Mouse (Mus musculus) splenic B cell, adult 2 months (primary cell): ENCODE results near the gene Msh3.

Experiments used
- DNase-seq: peaks from one replicate; pipeline ENCODE4 v3.0.0-alpha.2; 2011; ENCODE audit warnings: low read depth, low spot score
- H3K27me3 ChIP-seq: 2 replicates; pipeline ENCODE4 v1.6.1; 2012; ENCODE audit warnings: mild to moderate bottlenecking, low read length, moderate library complexity, mixed read lengths; ENCODE audit not compliant: control insufficient read depth, poor library complexity, insufficient read depth, severe bottlenecking
- H3K36me3 ChIP-seq: 2 replicates; pipeline ENCODE4 v1.6.1; 2012; ENCODE audit warnings: mild to moderate bottlenecking, low read length, moderate library complexity, mixed read lengths; ENCODE audit not compliant: control insufficient read depth, poor library complexity, insufficient read depth, severe bottlenecking

The Msh3 gene

GRCm38 (mm10) chr13:92346338-92346737, 8.5 kb downstream of the Msh3 start:
- Histone ChIP-seq H3K27me3 (no peaks in the 10 kb centered on the region), H3K36me3 (peaks cover 16% of the 10 kb centered on the region; the same call in 1 of the 2 replicates)
- no peak for DNase-seq

GRCm38 (mm10) chr13:92344033-92344432, 10.8 kb downstream of the Msh3 start:
- no peaks in the 10 kb centered on the region for H3K27me3 ChIP-seq
- H3K36me3 ChIP-seq = peaks cover 16% of the 10 kb centered on the region; the same call in 1 of the 2 replicates
- DNase-seq = no peak

GRCm38 (mm10) chr13:92339787-92340186, 15.0 kb downstream of the Msh3 start:
- DNase-seq = no peak
- no peaks in the 10 kb centered on the region for H3K27me3 ChIP-seq
- H3K36me3 ChIP-seq = peaks cover 8% of the 10 kb centered on the region; the same call in 1 of the 2 replicates

DNA sequence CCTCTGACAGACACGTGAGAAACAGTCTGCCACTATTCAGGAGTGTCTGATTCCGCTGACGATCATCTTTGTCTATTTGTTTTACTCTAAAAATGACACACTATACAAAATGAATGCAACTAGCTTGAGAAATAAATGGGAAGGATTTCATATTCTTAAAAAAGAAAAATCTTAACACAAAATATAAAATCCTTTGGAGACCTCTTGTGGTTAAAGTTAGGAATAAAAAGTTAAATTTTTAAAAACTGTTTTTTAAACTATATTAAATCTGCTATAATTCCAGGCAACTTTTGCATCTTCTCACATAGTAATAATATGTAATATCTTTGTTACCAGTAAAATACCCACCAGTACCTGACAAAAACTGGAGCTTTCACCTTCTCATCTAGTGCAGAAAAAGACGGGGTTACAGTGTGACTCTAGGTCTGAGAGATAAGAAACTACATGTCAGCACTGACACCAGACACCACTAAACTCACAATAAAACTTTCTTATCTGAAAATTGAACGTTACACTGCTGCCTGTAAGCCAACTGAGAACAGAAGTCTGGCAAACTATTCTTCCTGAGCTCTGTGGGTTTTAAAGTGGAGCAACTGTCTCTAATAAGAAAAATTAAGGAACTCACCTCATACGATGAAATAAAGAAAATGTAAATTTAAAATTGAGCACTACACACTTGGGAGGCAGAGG, 16.9 kb downstream of the Msh3 start:
- no peak for DNase-seq
- H3K27me3 ChIP-seq = no peaks in the 10 kb centered on the region
- H3K36me3 ChIP-seq = peaks cover 4% of the 10 kb centered on the region; the same call in 1 of the 2 replicates

GRCm38 (mm10) chr13:92336857-92337256, 17.9 kb downstream of the Msh3 start:
- H3K27me3 ChIP-seq = no peaks in the 10 kb centered on the region
- DNase-seq = peak; percentile 72

GRCm38 (mm10) chr13:92332103-92332879, 22.5 kb downstream of the Msh3 start:
- Histone ChIP-seq H3K36me3 (no peaks in the 10 kb centered on the region; the same call in 1 of the 2 replicates), H3K27me3 (no peaks in the 10 kb centered on the region)
- DNase-seq = no peak

More at GRCm38 (mm10) chr13:92336857-92337256, 17.9 kb downstream of the Msh3 start:
- H3K36me3 ChIP-seq = peaks cover 4% of the 10 kb centered on the region; the same call in 1 of the 2 replicates

DNA sequence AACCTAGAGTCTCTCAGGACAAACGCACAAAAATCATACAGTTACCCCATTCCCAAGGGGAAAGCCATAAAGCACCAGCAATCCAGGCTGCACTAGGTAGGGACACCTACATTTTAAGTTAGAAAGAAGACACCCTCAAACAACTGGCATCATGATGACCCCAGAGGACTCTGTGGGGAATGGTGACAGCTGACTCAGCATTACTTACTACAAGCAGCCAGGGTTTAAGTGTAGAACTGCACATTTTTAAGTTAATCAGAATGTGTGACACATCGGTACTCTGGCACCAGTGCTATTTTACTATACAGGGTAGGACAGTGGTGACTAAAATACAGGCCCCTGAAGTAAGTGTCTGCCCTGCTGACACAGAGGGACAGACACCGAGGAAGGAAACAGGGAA, 24.2 kb downstream of the Msh3 start:
- Histone ChIP-seq H3K36me3 (no peaks in the 10 kb centered on the region; the same call in 1 of the 2 replicates), H3K27me3 (no peaks in the 10 kb centered on the region)
- DNase-seq = no peak

DNA sequence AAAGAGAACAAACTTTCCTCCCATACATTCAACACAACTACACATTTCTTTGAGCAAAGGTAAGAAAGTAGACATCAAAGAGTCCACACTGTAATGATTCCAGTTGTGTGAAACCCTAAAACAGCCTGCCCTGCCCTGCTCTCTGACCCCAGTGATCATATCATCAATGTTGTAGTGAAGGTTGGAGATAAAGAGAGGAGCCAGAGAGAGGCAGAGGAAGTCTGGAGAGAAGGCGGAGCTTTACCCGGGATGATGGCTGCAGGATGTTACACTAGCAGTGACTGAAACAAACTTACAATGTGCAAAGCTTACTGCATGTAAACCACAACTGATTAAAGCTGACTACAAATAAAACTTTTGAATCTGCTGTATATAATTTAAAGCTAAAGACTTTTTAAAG, 26.8 kb downstream of the Msh3 start:
- DNase-seq = no peak
- H3K36me3 ChIP-seq = peaks cover 2% of the 10 kb centered on the region; the same call in 1 of the 2 replicates
- no peaks in the 10 kb centered on the region for H3K27me3 ChIP-seq

- H3K27me3 ChIP-seq = no peaks in the 10 kb centered on the region
- DNase-seq = no peak
- peaks cover 2% of the 10 kb centered on the region; the same call in 1 of the 2 replicates for H3K36me3 ChIP-seq
These were observed 28.8 kb downstream of the Msh3 start for GRCm38 (mm10) chr13:92326030-92326429.

DNA sequence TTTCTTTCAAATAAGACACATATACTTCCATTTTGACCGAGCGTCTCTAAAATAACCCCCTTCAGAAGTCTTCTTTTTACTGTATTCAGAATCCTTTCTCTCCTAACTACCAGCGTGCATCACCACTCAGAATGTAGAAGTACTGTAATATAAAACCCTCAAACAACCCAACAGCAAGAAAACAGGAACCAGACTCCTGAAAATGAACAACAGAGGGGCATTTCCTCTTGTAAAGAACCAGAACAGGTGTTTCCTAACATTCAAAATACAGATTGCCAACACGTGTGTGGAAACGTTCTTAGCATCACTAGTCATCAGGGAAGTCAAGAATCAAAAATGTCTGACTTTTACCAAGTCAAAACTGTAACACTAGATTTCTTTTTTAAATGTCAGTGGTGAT, 34.0 kb downstream of the Msh3 start:
- H3K27me3 ChIP-seq = no peaks in the 10 kb centered on the region
- DNase-seq = peak; percentile 69
- H3K36me3 ChIP-seq = peaks cover 4% of the 10 kb centered on the region; the same call in 1 of the 2 replicates

GRCm38 (mm10) chr13:92314613-92315012, 40.2 kb downstream of the Msh3 start:
- 0 out of 2 replicates have a peak, but pooled peaks cover 1% of the 10 kb centered on the region for H3K36me3 ChIP-seq
- DNase-seq = no peak
- H3K27me3 ChIP-seq = no peaks in the 10 kb centered on the region

DNA sequence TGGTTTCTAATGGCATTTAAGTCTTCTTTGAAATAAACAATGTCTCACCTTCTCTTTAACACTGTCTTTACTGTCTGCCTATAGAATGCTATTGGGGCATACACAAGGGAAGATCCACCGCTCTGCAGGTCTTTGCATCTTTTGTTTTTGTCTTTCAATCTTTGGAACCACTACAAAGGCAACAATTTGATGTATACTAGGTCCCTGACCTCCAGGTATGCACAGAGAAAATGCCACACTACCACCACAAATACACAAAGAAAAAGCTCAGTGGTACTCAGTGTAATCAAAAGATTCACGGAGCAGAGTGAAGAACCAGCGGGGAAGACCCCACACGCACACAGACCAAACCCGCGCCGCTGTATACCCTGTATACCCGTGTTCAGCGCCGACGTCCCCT, 49.1 kb downstream of the Msh3 start, which contains the start of gene Gm20379:
Gm20379 (plus strand) TSS at position 301 of the 400 bp plus-strand sequence.
- DNase-seq = no peak

GRCm38 (mm10) chr13:92304291-92304690, 50.5 kb downstream of the Msh3 start:
- Histone ChIP-seq H3K27me3 (no peaks in the 10 kb centered on the region), H3K36me3 (peaks cover 2% of the 10 kb centered on the region)
- DNase-seq = no peak

More for the DNA sequence above, 49.1 kb downstream of the Msh3 start, which contains the start of gene Gm20379:
- H3K27me3 ChIP-seq = no peaks in the 10 kb centered on the region
- H3K36me3 ChIP-seq = peaks cover 3% of the 10 kb centered on the region; the same call in 1 of the 2 replicates

DNA sequence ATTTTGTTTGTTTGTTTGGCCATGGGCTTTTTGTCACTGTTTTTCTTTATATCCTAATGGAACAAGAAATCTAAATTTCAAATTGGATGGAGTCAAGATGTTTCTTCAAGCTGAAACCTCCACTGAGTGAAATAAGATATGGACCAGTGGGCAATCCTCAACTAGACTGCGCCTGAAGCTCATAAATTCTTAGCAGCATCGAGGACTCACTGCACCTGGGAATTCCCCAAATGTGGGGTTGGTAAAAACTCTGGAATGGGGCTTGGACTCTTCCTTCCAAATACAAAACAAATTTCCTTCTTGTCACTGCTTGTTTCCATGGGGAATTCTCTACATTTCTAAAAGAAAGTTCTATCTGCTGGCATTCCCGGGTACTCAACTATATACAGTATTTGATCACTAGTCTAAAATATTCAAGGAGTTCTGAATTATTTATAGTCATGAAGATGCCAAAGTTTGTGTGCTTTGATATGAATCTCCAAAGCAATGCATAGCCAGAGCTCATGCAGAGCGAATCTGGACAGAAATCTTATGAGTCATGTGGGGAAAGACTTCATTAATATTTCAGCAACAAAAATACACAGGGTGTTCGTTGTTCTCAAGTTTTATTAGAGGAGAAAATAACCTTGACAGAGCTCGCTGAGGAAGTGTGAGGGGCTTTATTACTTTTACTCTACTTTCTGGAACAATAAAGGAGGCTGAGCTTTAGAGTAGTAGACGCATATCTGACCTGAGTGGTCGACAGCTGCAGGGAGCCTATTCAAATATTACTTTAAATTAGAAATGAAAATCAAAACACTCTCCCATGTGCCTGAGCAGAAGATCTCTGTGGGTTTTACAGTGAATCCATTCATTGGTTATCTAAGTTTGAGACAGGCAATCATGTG, 51.5 kb downstream of the Msh3 start:
- Histone ChIP-seq H3K27me3 (no peaks in the 10 kb centered on the region), H3K36me3 (peaks cover 2% of the 10 kb centered on the region)
- DNase-seq = no peak
